Mouse (Mus musculus) frontal cortex, postnatal 36 days (tissue): ENCODE data around the gene Tnrc6b.

Source experiments
- DNase-seq, 2 experiments: peaks; one replicate each; pipeline ENCODE4 v3.0.0; 2022; ENCODE audit warnings: low spot score in 2 of 2

Gene Tnrc6b

DNA sequence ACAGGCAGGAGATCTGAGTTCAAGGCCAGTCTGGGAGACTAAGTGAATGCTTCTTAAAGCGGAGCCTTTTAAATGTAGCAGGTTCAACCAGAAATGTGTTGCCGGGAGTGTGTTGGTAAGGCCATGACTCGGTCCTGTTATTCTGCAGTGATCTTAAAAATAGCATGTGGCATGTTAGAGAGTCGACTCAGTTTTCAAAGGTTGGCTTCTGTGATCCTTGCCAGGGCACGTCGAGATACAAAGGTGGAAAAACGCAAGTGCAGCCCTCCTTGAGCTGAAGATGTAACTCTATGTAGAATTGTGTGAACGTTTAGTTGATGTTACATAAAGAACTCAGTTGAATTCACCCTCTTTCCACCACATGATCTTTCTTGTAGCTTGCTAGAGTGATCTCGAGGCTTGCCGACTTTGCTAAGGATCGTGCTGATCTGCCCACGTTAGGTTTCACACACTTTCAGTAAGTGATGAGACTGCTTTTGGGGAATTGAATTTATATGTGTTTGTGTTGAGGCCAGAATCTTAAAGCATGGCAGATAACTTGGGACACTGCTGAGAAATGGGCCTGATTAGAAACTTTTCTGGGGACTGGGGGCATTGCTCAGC lies 244.8 kb downstream of the Tnrc6b start:
- peak in 1 of 2 experiments; percentile 32 for DNase-seq

DNA sequence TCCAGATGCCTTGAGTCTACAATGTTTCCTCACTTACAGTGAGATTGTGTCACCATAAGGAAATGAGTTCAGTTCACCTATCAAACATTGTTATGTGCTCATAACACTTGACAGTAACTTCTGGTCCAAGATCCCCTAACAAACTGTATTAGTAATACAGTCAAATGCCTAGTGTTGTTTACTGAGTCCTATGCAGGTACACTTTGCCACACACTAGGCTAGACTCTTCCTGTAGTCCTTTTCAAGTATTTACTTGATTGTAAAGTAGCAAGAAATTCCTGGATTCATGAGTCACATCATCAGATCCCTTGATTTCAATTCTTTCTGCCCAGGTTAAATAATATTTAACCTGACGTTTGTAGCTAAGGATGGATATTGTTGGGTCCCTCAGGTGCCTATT lies 258.3 kb downstream of the Tnrc6b start:
- no peak for DNase-seq

GRCm38 (mm10) chr15:80974311-80974710 lies 263.2 kb downstream of the Tnrc6b start:
- DNase-seq = no peak

- no peak for DNase-seq
Measured at GRCm38 (mm10) chr15:80975666-80976065, 264.6 kb downstream of the Tnrc6b start.

- DNase-seq = peak; percentile 86 to 87
Measured at GRCm38 (mm10) chr15:80977620-80978334, 266.7 kb downstream of the Tnrc6b start, which contains the start of gene Sgsm3. TSS of gene Sgsm3 (plus strand) at chr15:80977765.

DNA sequence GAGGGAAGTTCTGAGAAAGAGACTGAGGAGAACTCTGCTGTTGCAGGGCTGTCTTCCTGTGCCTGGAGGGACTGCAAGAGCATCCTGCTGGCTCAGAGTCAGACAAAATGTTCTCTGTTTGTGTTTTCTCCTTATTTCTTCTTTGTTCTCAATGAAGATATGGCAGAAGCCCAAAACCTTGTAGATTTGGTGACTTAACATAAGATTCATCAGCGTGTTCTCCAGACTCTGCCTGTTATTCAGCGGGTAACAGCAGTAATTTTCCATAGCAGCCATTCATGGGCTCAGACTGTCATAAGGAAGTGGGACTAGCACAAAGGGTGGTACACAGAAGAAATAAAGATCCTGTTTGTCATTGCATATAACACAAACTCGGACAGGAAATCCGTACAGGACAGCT lies 268.5 kb downstream of the Tnrc6b start:
- no peak for DNase-seq

- no peak for DNase-seq
Measured at GRCm38 (mm10) chr15:80981176-80981575, 270.1 kb downstream of the Tnrc6b start.

- no peak for DNase-seq
Measured at GRCm38 (mm10) chr15:80983264-80983663, 272.2 kb downstream of the Tnrc6b start.

GRCm38 (mm10) chr15:80988331-80988730 lies 277.2 kb downstream of the Tnrc6b start:
- DNase-seq = no peak

GRCm38 (mm10) chr15:80989712-80990111 lies 278.6 kb downstream of the Tnrc6b start:
- DNase-seq = no peak
